Mouse (Mus musculus): ENCODE results near the gene Olfr1231. TPM values are rescaled to one million over a fixed set of nuclear protein-coding genes. Genes with fewer than 3 reads are reported as not detected.

Olfr1231 gene
- not detected in 2 replicates for total RNA-seq (2012; rRNA removed)

- Histone ChIP-seq H3K27ac (ENCODE audit: insufficient read depth, low read depth, low read length, poor library complexity, severe bottlenecking) (no peak within 1 kb of the TSS), H3K4me3 (ENCODE audit: insufficient read depth in 1 of 2, low read depth in 1 of 2, low read length in 2 of 2, poor library complexity in 1 of 2, severe bottlenecking in 1 of 2) (no peak within 1 kb of the TSS), H3K36me3 (ENCODE audit: control insufficient read depth, insufficient read depth, low read length, poor library complexity, severe bottlenecking) (no peaks in the 10 kb centered on the region), H3K9me3 (ENCODE audit: control insufficient read depth, insufficient read depth, low read depth, low read length) (no peaks in the 10 kb centered on the region), H3K9ac (ENCODE audit: insufficient read depth, low read depth, low read length, poor library complexity, severe bottlenecking) (no peak within 1 kb of the TSS), H3K4me1 (ENCODE audit: control insufficient read depth in 2 of 2, insufficient read depth in 2 of 2, low read length in 2 of 2, poor library complexity in 1 of 2) (no peaks in the 10 kb centered on the region)
- DNase-seq (ENCODE audit: low read depth, low spot score), result no peak
- in situ Hi-C loops (cut with MboI; ENCODE audit: low sequenced_read_pairs in 2 of 2, unreplicated experiment in 2 of 2), result no loop called here
- TF ChIP-seq ZC3H11A (IDR thresholded peaks at IDR 0.05; ENCODE audit: borderline replicate concordance, low read depth, low read length), result no peak
- no peak for TF ChIP-seq CHD2 (IDR thresholded peaks at IDR 0.05; ENCODE audit: low read depth, low read length)
- no peak for TF ChIP-seq MAFK (IDR thresholded peaks at IDR 0.05; ENCODE audit: insufficient read depth, low read depth, low read length)
- TF ChIP-seq HCFC1 (IDR thresholded peaks at IDR 0.05; ENCODE audit: borderline replicate concordance, insufficient read depth, low read length), result no peak
Observed at GRCm38 (mm10) chr2:89306974-89307373, at the start of gene Olfr1231. Olfr1231 (minus strand) TSS chr2:89307074.

GRCm38 (mm10) chr2:89342298-89342697 lies 35.4 kb upstream of the Olfr1231 start, which contains the start of gene Olfr1233:
Olfr1233 (minus strand) TSS chr2:89342398.
- Histone ChIP-seq H3K9me3 (ENCODE audit: control insufficient read depth, insufficient read depth, low read depth, low read length) (no peaks in the 10 kb centered on the region), H3K4me1 (ENCODE audit: control insufficient read depth in 2 of 2, insufficient read depth in 2 of 2, low read length in 2 of 2, poor library complexity in 1 of 2) (no peaks in the 10 kb centered on the region), H3K4me3 (ENCODE audit: insufficient read depth in 1 of 2, low read depth in 1 of 2, low read length in 2 of 2, poor library complexity in 1 of 2, severe bottlenecking in 1 of 2) (no peak within 1 kb of the TSS), H3K27ac (ENCODE audit: insufficient read depth, low read depth, low read length, poor library complexity, severe bottlenecking) (no peak within 1 kb of the TSS), H3K9ac (ENCODE audit: insufficient read depth, low read depth, low read length, poor library complexity, severe bottlenecking) (no peak within 1 kb of the TSS), H3K36me3 (ENCODE audit: control insufficient read depth, insufficient read depth, low read length, poor library complexity, severe bottlenecking) (no peaks in the 10 kb centered on the region)
- TF ChIP-seq CHD2 (IDR thresholded peaks at IDR 0.05; ENCODE audit: low read depth, low read length) (no peak), MAFK (IDR thresholded peaks at IDR 0.05; ENCODE audit: insufficient read depth, low read depth, low read length) (no peak), ZNF384 (IDR thresholded peaks at IDR 0.05; ENCODE audit: low read depth, low read length) (no peak), ZC3H11A (IDR thresholded peaks at IDR 0.05; ENCODE audit: borderline replicate concordance, low read depth, low read length) (no peak), HCFC1 (IDR thresholded peaks at IDR 0.05; ENCODE audit: borderline replicate concordance, insufficient read depth, low read length) (no peak)
- no peak for DNase-seq (ENCODE audit: low read depth, low spot score)
- in situ Hi-C loops (cut with MboI; ENCODE audit: low sequenced_read_pairs in 2 of 2, unreplicated experiment in 2 of 2), result no loop called here

GRCm38 (mm10) chr2:89329575-89329974 lies 22.7 kb upstream of the Olfr1231 start, which contains the start of gene Olfr1232:
Olfr1232 (minus strand) TSS chr2:89329675.
- in situ Hi-C loops (cut with MboI; ENCODE audit: low sequenced_read_pairs in 2 of 2, unreplicated experiment in 2 of 2), result no loop called here
- Histone ChIP-seq H3K27ac (ENCODE audit: insufficient read depth, low read depth, low read length, poor library complexity, severe bottlenecking) (no peak within 1 kb of the TSS), H3K4me1 (ENCODE audit: control insufficient read depth in 2 of 2, insufficient read depth in 2 of 2, low read length in 2 of 2, poor library complexity in 1 of 2) (no peaks in the 10 kb centered on the region), H3K9me3 (ENCODE audit: control insufficient read depth, insufficient read depth, low read depth, low read length) (no peaks in the 10 kb centered on the region), H3K4me3 (ENCODE audit: insufficient read depth in 1 of 2, low read depth in 1 of 2, low read length in 2 of 2, poor library complexity in 1 of 2, severe bottlenecking in 1 of 2) (no peak within 1 kb of the TSS), H3K9ac (ENCODE audit: insufficient read depth, low read depth, low read length, poor library complexity, severe bottlenecking) (no peak within 1 kb of the TSS), H3K36me3 (ENCODE audit: control insufficient read depth, insufficient read depth, low read length, poor library complexity, severe bottlenecking) (no peaks in the 10 kb centered on the region)
- TF ChIP-seq MAFK (IDR thresholded peaks at IDR 0.05; ENCODE audit: insufficient read depth, low read depth, low read length), result no peak
- no peak for DNase-seq (ENCODE audit: low read depth, low spot score)

- H3K27ac ChIP-seq (ENCODE audit: insufficient read depth, low read depth, low read length, poor library complexity, severe bottlenecking), result no peak within 1 kb of the TSS
- DNase-seq (ENCODE audit: low read depth, low spot score), result no peak
- H3K36me3 ChIP-seq (ENCODE audit: control insufficient read depth, insufficient read depth, low read length, poor library complexity, severe bottlenecking), result no peaks in the 10 kb centered on the region
- in situ Hi-C loops (cut with MboI; ENCODE audit: low sequenced_read_pairs in 2 of 2, unreplicated experiment in 2 of 2), result no loop called here
- TF ChIP-seq MAFK (IDR thresholded peaks at IDR 0.05; ENCODE audit: insufficient read depth, low read depth, low read length), result no peak
- TF ChIP-seq ZNF384 (IDR thresholded peaks at IDR 0.05; ENCODE audit: low read depth, low read length), result no peak
- no peak for TF ChIP-seq CHD2 (IDR thresholded peaks at IDR 0.05; ENCODE audit: low read depth, low read length)
- H3K4me3 ChIP-seq (ENCODE audit: insufficient read depth in 1 of 2, low read depth in 1 of 2, low read length in 2 of 2, poor library complexity in 1 of 2, severe bottlenecking in 1 of 2), result no peak within 1 kb of the TSS
- no peak within 1 kb of the TSS for H3K9ac ChIP-seq (ENCODE audit: insufficient read depth, low read depth, low read length, poor library complexity, severe bottlenecking)
- H3K4me1 ChIP-seq (ENCODE audit: control insufficient read depth in 2 of 2, insufficient read depth in 2 of 2, low read length in 2 of 2, poor library complexity in 1 of 2), result no peaks in the 10 kb centered on the region
- no peaks in the 10 kb centered on the region for H3K9me3 ChIP-seq (ENCODE audit: control insufficient read depth, insufficient read depth, low read depth, low read length)
Observed at GRCm38 (mm10) chr2:89297168-89297567, 9.7 kb downstream of the Olfr1231 start, which contains the start of gene Olfr1230. Olfr1230 (minus strand) TSS chr2:89297268.

- no peaks in the 10 kb centered on the region for H3K9me3 ChIP-seq (ENCODE audit: control insufficient read depth, insufficient read depth, low read depth, low read length)
- no peak for TF ChIP-seq ZNF384 (IDR thresholded peaks at IDR 0.05; ENCODE audit: low read depth, low read length)
- no peak for TF ChIP-seq CHD2 (IDR thresholded peaks at IDR 0.05; ENCODE audit: low read depth, low read length)
- no peak for TF ChIP-seq ZC3H11A (IDR thresholded peaks at IDR 0.05; ENCODE audit: borderline replicate concordance, low read depth, low read length)
- TF ChIP-seq HCFC1 (IDR thresholded peaks at IDR 0.05; ENCODE audit: borderline replicate concordance, insufficient read depth, low read length), result no peak
- no peak for TF ChIP-seq MAFK (IDR thresholded peaks at IDR 0.05; ENCODE audit: insufficient read depth, low read depth, low read length)
- H3K27ac ChIP-seq (ENCODE audit: insufficient read depth, low read depth, low read length, poor library complexity, severe bottlenecking), result no peak within 1 kb of the TSS
- H3K4me3 ChIP-seq (ENCODE audit: insufficient read depth in 1 of 2, low read depth in 1 of 2, low read length in 2 of 2, poor library complexity in 1 of 2, severe bottlenecking in 1 of 2), result no peak within 1 kb of the TSS
- in situ Hi-C loops (cut with MboI; ENCODE audit: low sequenced_read_pairs in 2 of 2, unreplicated experiment in 2 of 2), result no loop called here
- DNase-seq (ENCODE audit: low read depth, low spot score), result no peak
- no peaks in the 10 kb centered on the region for H3K4me1 ChIP-seq (ENCODE audit: control insufficient read depth in 2 of 2, insufficient read depth in 2 of 2, low read length in 2 of 2, poor library complexity in 1 of 2)
- H3K9ac ChIP-seq (ENCODE audit: insufficient read depth, low read depth, low read length, poor library complexity, severe bottlenecking), result no peak within 1 kb of the TSS
- no peaks in the 10 kb centered on the region for H3K36me3 ChIP-seq (ENCODE audit: control insufficient read depth, insufficient read depth, low read length, poor library complexity, severe bottlenecking)
Observed at GRCm38 (mm10) chr2:89287914-89288313, 19.0 kb downstream of the Olfr1231 start, which contains the start of gene Olfr1229. Olfr1229 (minus strand) TSS chr2:89288014.
